Mouse (Mus musculus): ENCODE data around the gene Trdmt1.

The Trdmt1 gene

GRCm38 (mm10) chr2:13557145-13558030 is 12.9 kb upstream of the Trdmt1 start:
- no peak for DNase-seq (ENCODE audit: low read depth)

GRCm38 (mm10) chr2:13556239-13556638 is 11.8 kb upstream of the Trdmt1 start:
- no peak for DNase-seq (ENCODE audit: low read depth)

GRCm38 (mm10) chr2:13553966-13554365 is 9.5 kb upstream of the Trdmt1 start:
- DNase-seq (ENCODE audit: low read depth) = no peak

GRCm38 (mm10) chr2:13548749-13549148 is 4.3 kb upstream of the Trdmt1 start:
- DNase-seq (ENCODE audit: low read depth) = no peak

- no peak for DNase-seq (ENCODE audit: low read depth)
These were observed 846 bp downstream of the Trdmt1 start for GRCm38 (mm10) chr2:13543519-13544124.

- DNase-seq (ENCODE audit: low read depth) = no peak
These were observed 4.6 kb downstream of the Trdmt1 start for GRCm38 (mm10) chr2:13539860-13540259.

- DNase-seq (ENCODE audit: low read depth) = no peak
These were observed 5.6 kb downstream of the Trdmt1 start for GRCm38 (mm10) chr2:13538704-13539377.

GRCm38 (mm10) chr2:13538258-13538657 is 6.2 kb downstream of the Trdmt1 start:
- no peak for DNase-seq (ENCODE audit: low read depth)

GRCm38 (mm10) chr2:13537733-13538132 is 6.7 kb downstream of the Trdmt1 start:
- DNase-seq (ENCODE audit: low read depth) = no peak

GRCm38 (mm10) chr2:13536747-13537146 is 7.7 kb downstream of the Trdmt1 start:
- no peak for DNase-seq (ENCODE audit: low read depth)

- DNase-seq (ENCODE audit: low read depth) = no peak
These were observed 13.8 kb downstream of the Trdmt1 start for GRCm38 (mm10) chr2:13530639-13531038.

GRCm38 (mm10) chr2:13529253-13529933 is 15.1 kb downstream of the Trdmt1 start:
- no peak for DNase-seq (ENCODE audit: low read depth)

- DNase-seq (ENCODE audit: low read depth) = no peak
These were observed 16.9 kb downstream of the Trdmt1 start for GRCm38 (mm10) chr2:13527531-13527930.

GRCm38 (mm10) chr2:13527125-13527524 is 17.3 kb downstream of the Trdmt1 start:
- DNase-seq (ENCODE audit: low read depth) = no peak

GRCm38 (mm10) chr2:13526205-13526604 is 18.3 kb downstream of the Trdmt1 start:
- DNase-seq (ENCODE audit: low read depth) = no peak

GRCm38 (mm10) chr2:13523540-13524456 is 20.7 kb downstream of the Trdmt1 start:
- no peak for DNase-seq (ENCODE audit: low read depth)

GRCm38 (mm10) chr2:13522106-13522505 is 22.4 kb downstream of the Trdmt1 start:
- DNase-seq (ENCODE audit: low read depth) = no peak

- DNase-seq (ENCODE audit: low read depth) = no peak
These were observed 29.5 kb downstream of the Trdmt1 start for GRCm38 (mm10) chr2:13514949-13515348.

GRCm38 (mm10) chr2:13502717-13503116 is 41.8 kb downstream of the Trdmt1 start:
- no peak for DNase-seq (ENCODE audit: low read depth)

- no peak for DNase-seq (ENCODE audit: low read depth)
These were observed 42.9 kb downstream of the Trdmt1 start for GRCm38 (mm10) chr2:13501553-13501952.

GRCm38 (mm10) chr2:13500298-13500999 is 44.0 kb downstream of the Trdmt1 start:
- no peak for DNase-seq (ENCODE audit: low read depth)

Data from c-Kit-positive CD71-negative TER-119-negative erythroid progenitor cells, embryonic 14.5 days (primary cell).